Comparison of ENCODE assay signal across 8 mouse cellular contexts in the genomic region with DNA sequence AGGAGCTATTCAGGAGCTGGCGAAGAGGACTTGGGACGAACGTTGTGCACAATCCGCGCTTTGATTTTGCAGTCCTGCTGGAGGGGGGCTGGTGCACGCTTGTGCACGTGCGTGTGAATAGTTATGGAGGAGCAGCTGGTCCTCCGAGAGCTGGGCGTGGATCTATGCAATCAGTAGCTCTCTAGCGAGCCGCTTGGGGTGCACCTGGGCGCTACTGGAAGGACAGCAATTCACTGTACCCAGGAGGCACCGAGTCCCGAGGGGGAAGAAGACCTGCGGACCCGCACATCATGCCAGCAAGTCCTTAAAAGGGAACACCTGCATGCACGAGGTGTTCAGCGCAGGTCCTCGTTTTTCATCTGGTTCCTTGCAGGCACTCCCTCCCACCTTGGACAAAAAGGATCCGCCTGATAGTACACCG. TPM values are rescaled to one million over a fixed set of nuclear protein-coding genes. Genes with fewer than 3 reads are reported as not detected.
DNase-seq lines count a peak whose midpoint lies in the region; ATAC-seq and TF ChIP-seq lines count a peak whose summit lies in the region.

No protein-coding gene starts in this region.

- H3K36me3 ChIP-seq in kidney, adult 2 months (ENCODE audit: control insufficient read depth, insufficient read depth, low read length): no peaks in the 10 kb centered on the region
- no peaks in the 10 kb centered on the region for H3K36me3 ChIP-seq in limb, embryonic 15.5 days

- no peak overlapping the region for H3K27ac ChIP-seq in kidney, adult 2 months (ENCODE audit: insufficient read depth, low read depth, low read length)
- peak overlapping the region; percentile 51; the same call in 1 of the 2 replicates for H3K27ac ChIP-seq in limb, embryonic 15.5 days

- 0 out of 2 replicates have a peak, but pooled peaks have one; percentile 11 for ATAC-seq in frontal cortex, adult (ENCODE audit: low TSS enrichment)
- ATAC-seq in limb, embryonic 15.5 days (ENCODE audit: insufficient number of reproducible peaks, low FRiP score, low TSS enrichment, low read depth): no peak
- peak; percentile 36; the same call in 1 of the 2 replicates for ATAC-seq in monocyte, adult 5-6 weeks (replicated peaks; ENCODE audit: insufficient number of reproducible peaks, low FRiP score, low TSS enrichment, poor library complexity, severe bottlenecking)

- H3K4me3 ChIP-seq in kidney, adult 2 months (ENCODE audit: insufficient read depth, low read depth, low read length): peak overlapping the region; percentile 49
- peak overlapping the region; percentile 61 for H3K4me3 ChIP-seq in limb, embryonic 15.5 days

- peak; percentile 20; the same call in 1 of the 2 replicates for TF ChIP-seq CTCF in kidney, adult 2 months (conservative IDR thresholded peaks at IDR 0.05; ENCODE audit: insufficient read depth, insufficient read length, low read depth, low read length)

- peak; percentile 51 to 73 for DNase-seq in adrenal gland, adult (ENCODE audit: inconsistent age in 2 of 2, low spot score in 1 of 2)
- DNase-seq in adrenal gland, adult 8-10 months: no peak
- peak; percentile 26 for DNase-seq in cerebellum, adult 11-12 months
- peak; percentile 35 for DNase-seq in kidney, adult 2 months
- DNase-seq in telencephalon, adult 2 months (ENCODE audit: low read depth, low spot score): peak; percentile 50

- H3K9ac ChIP-seq in limb, embryonic 15.5 days: 0 out of 2 replicates have a peak overlapping the region, but pooled peaks have one; percentile 7

- no peaks in the 10 kb centered on the region for H3K9me3 ChIP-seq in limb, embryonic 15.5 days

- H3K4me2 ChIP-seq in limb, embryonic 15.5 days: peak overlapping the region; percentile 89

- no peaks in the 10 kb centered on the region for H3K27me3 ChIP-seq in kidney, adult 2 months (replicated peaks; ENCODE audit: control insufficient read depth, insufficient read depth, low read length)
- no peaks in the 10 kb centered on the region for H3K27me3 ChIP-seq in limb, embryonic 15.5 days

- WGBS in kidney, adult 2 months: 2% methylated on average over 22 of the region's 22 CpGs
- under 1% methylated on average over 22 of the region's 22 CpGs for WGBS in limb, embryonic 15.5 days

- no peak for TF ChIP-seq POLR2A in kidney, adult 2 months (IDR thresholded peaks at IDR 0.05; ENCODE audit: low read depth, low read length)

- peaks cover 20% of the 10 kb centered on the region; the same call in 1 of the 2 replicates for H3K4me1 ChIP-seq in kidney, adult 2 months (ENCODE audit: control insufficient read depth, insufficient read depth, low read length)
- peaks cover 42% of the 10 kb centered on the region for H3K4me1 ChIP-seq in limb, embryonic 15.5 days

RNA-seq across cellular contexts. Expression of a gene that starts 0.9 kb away (rescaled TPM):
- total RNA-seq in adrenal gland, adult 8-10 months (2022): 10 to 100 TPM in 3 of 4 experiments, 1 to 10 TPM in 1; 8.8 to 57.0 (median 24.5) TPM
- 11.6 and 12.0 TPM in 2 replicates for polyA plus RNA-seq in kidney, adult 2 months (2012; rRNA removed)
- polyA plus RNA-seq in limb, embryonic 15.5 days (2015; fragmentation: Nextera tagmentation; extraction: Ambion mirVana): 16.7 and 16.9 TPM in 2 replicates
- total RNA-seq in monocyte, adult 5-6 weeks (2017): 6.0 to 16.5 TPM (median 9.1 TPM) in 3 replicates
